8 mouse cellular contexts compared by ENCODE assay signal in genomic region chr1:178317275-178318001, GRCm38 (mm10). TPM values are rescaled to one million over a fixed set of nuclear protein-coding genes. Genes with fewer than 3 reads are reported as not detected.
DNase-seq lines count a peak whose midpoint lies in the region; ATAC-seq and TF ChIP-seq lines count a peak whose summit lies in the region.

No protein-coding gene starts in this region.

- H3K9me3 ChIP-seq in lung, embryonic 15.5 days: no peaks in the 10 kb centered on the region
- no peaks in the 10 kb centered on the region for H3K9me3 ChIP-seq in embryonic facial prominence, embryonic 11.5 days (replicated peaks; ENCODE audit: control insufficient read depth, low read length)
- no peaks in the 10 kb centered on the region for H3K9me3 ChIP-seq in intestine, embryonic 16.5 days (ENCODE audit: control insufficient read depth, low read length)

- DNase-seq in lung, postnatal 4 days: no peak
- peak; percentile 45 for DNase-seq in embryonic facial prominence, embryonic 11.5 days (ENCODE audit: low spot score)
- DNase-seq in cerebellum, adult 11-12 months: no peak
- no peak for DNase-seq in gastrocnemius, postnatal 14 days

- peaks cover 24% of the 10 kb centered on the region for H3K4me1 ChIP-seq in lung, embryonic 15.5 days
- no peaks in the 10 kb centered on the region for H3K4me1 ChIP-seq in embryonic facial prominence, embryonic 11.5 days (ENCODE audit: control insufficient read depth, insufficient read depth, low read length)
- peaks cover 15% of the 10 kb centered on the region for H3K4me1 ChIP-seq in intestine, embryonic 16.5 days (ENCODE audit: control insufficient read depth, insufficient read depth, low read length)
- no peaks in the 10 kb centered on the region for H3K4me1 ChIP-seq in olfactory bulb, adult 2 months (ENCODE audit: control insufficient read depth, insufficient read depth, low read length)

- peak overlapping the region; percentile 61 for H3K4me3 ChIP-seq in lung, embryonic 15.5 days
- H3K4me3 ChIP-seq in embryonic facial prominence, embryonic 11.5 days (ENCODE audit: low read depth, low read length): peak overlapping the region; percentile 49
- peak overlapping the region; percentile 11; the same call in 1 of the 2 replicates for H3K4me3 ChIP-seq in intestine, embryonic 16.5 days (ENCODE audit: low read length)
- no peak overlapping the region for H3K4me3 ChIP-seq in olfactory bulb, adult 2 months (ENCODE audit: insufficient read depth, low read depth, low read length)

- WGBS in lung, embryonic 15.5 days: 30% methylated on average over 10 of the region's 10 CpGs
- 54% methylated on average over 10 of the region's 10 CpGs for WGBS in embryonic facial prominence, embryonic 11.5 days
- 37% methylated on average over 10 of the region's 10 CpGs for WGBS in intestine, embryonic 16.5 days
- WGBS in olfactory bulb, adult 2 months: 8% methylated on average over 10 of the region's 10 CpGs

- no peak for ATAC-seq in lung, embryonic 15.5 days (ENCODE audit: borderline replicate concordance, extremely low read depth, low FRiP score, low TSS enrichment)
- ATAC-seq in embryonic facial prominence, embryonic 11.5 days (replicated peaks; ENCODE audit: insufficient number of reproducible peaks, low FRiP score, low TSS enrichment, low read depth): no peak
- no peak for ATAC-seq in intestine, embryonic 16.5 days
- no peak for ATAC-seq in activated CD4-positive, CD25-positive, alpha-beta regulatory T cell, adult 4 months

- intact Hi-C loops in gastrocnemius, postnatal 14 days (cut with DNase I; ENCODE audit: low total_unique reads): no loop called here

- H3K4me2 ChIP-seq in lung, embryonic 15.5 days: peak overlapping the region; percentile 68
- H3K4me2 ChIP-seq in embryonic facial prominence, embryonic 11.5 days (ENCODE audit: low read depth, low read length): peak overlapping the region; percentile 44; the same call in 1 of the 2 replicates
- H3K4me2 ChIP-seq in intestine, embryonic 16.5 days (ENCODE audit: low read depth, low read length): peak overlapping the region; percentile 55

- peak overlapping the region; percentile 86 for H3K9ac ChIP-seq in lung, embryonic 15.5 days
- H3K9ac ChIP-seq in embryonic facial prominence, embryonic 11.5 days (replicated peaks; ENCODE audit: low read length): no peak overlapping the region
- peak overlapping the region; percentile 41; the same call in 1 of the 2 replicates for H3K9ac ChIP-seq in intestine, embryonic 16.5 days (ENCODE audit: low read depth, low read length)

- H3K27ac ChIP-seq in lung, embryonic 15.5 days: peak overlapping the region; percentile 99
- peak overlapping the region; percentile 94 for H3K27ac ChIP-seq in embryonic facial prominence, embryonic 11.5 days (replicated peaks; ENCODE audit: low read depth, low read length)
- H3K27ac ChIP-seq in intestine, embryonic 16.5 days (ENCODE audit: low read length): peak overlapping the region; percentile 99; the same call in 1 of the 2 replicates
- peak overlapping the region; percentile 98; the same call in 1 of the 2 replicates for H3K27ac ChIP-seq in olfactory bulb, adult 2 months (ENCODE audit: insufficient read depth, low read depth, low read length)

- no peaks in the 10 kb centered on the region for H3K27me3 ChIP-seq in lung, embryonic 15.5 days
- H3K27me3 ChIP-seq in embryonic facial prominence, embryonic 11.5 days (ENCODE audit: control insufficient read depth, insufficient read depth, low read length): no peaks in the 10 kb centered on the region
- H3K27me3 ChIP-seq in intestine, embryonic 16.5 days (replicated peaks; ENCODE audit: control insufficient read depth, insufficient read depth, low read length): no peaks in the 10 kb centered on the region

- no peak for TF ChIP-seq POLR2A in olfactory bulb, adult 2 months (IDR thresholded peaks at IDR 0.05; ENCODE audit: insufficient read depth, low read depth, low read length)

- TF ChIP-seq CTCF in olfactory bulb, adult 2 months (IDR thresholded peaks at IDR 0.05; ENCODE audit: insufficient read depth, low read depth, low read length): no peak

- peaks cover 12% of the 10 kb centered on the region for H3K36me3 ChIP-seq in lung, embryonic 15.5 days
- H3K36me3 ChIP-seq in embryonic facial prominence, embryonic 11.5 days (replicated peaks; ENCODE audit: control insufficient read depth, insufficient read depth, low read depth, low read length): no peaks in the 10 kb centered on the region; the same call in 1 of the 2 replicates
- no peaks in the 10 kb centered on the region; the same call in 1 of the 2 replicates for H3K36me3 ChIP-seq in intestine, embryonic 16.5 days (ENCODE audit: control insufficient read depth, insufficient read depth, low read length)

RNA-seq across cellular contexts. Expression of gene Cox20, which starts 1.5 kb away (rescaled TPM):
- 124 TPM in 2 replicates for polyA plus RNA-seq in lung, embryonic 15.5 days (2015; fragmentation: Nextera tagmentation; extraction: Ambion mirVana)
- 106 and 120 TPM in 2 replicates for polyA plus RNA-seq in embryonic facial prominence, embryonic 11.5 days (2014; fragmentation: Nextera tagmentation; extraction: Ambion mirVana)
- polyA plus RNA-seq in intestine, embryonic 16.5 days (2015; fragmentation: Nextera tagmentation; extraction: Ambion mirVana): 136 and 142 TPM in 2 replicates
- not detected in 2 replicates for polyA plus RNA-seq in olfactory bulb, adult 2 months (2012; ENCODE audit: insufficient read depth, insufficient read length, low replicate concordance, missing spikeins)
- 10 to 100 TPM; 25.1 to 30.8 TPM for total RNA-seq in gastrocnemius, postnatal 14 days (2021)
- 100 to 1,000 TPM; 176 to 202 TPM for polyA plus RNA-seq in activated CD4-positive, CD25-positive, alpha-beta regulatory T cell, adult 4 months (2017; shearing (Covaris generic))

RNA-seq across cellular contexts. Expression of gene Hnrnpu, which starts 20.2 kb away (rescaled TPM):
- polyA plus RNA-seq in lung, embryonic 15.5 days (2015; fragmentation: Nextera tagmentation; extraction: Ambion mirVana): 411 and 443 TPM in 2 replicates
- 823 and 953 TPM in 2 replicates for polyA plus RNA-seq in embryonic facial prominence, embryonic 11.5 days (2014; fragmentation: Nextera tagmentation; extraction: Ambion mirVana)
- polyA plus RNA-seq in intestine, embryonic 16.5 days (2015; fragmentation: Nextera tagmentation; extraction: Ambion mirVana): 137 and 155 TPM in 2 replicates
- polyA plus RNA-seq in olfactory bulb, adult 2 months (2012; ENCODE audit: insufficient read depth, insufficient read length, low replicate concordance, missing spikeins): 351 and 2,130 TPM in 2 replicates
- total RNA-seq in gastrocnemius, postnatal 14 days (2021): 100 to 1,000 TPM; 143 to 145 TPM
- polyA plus RNA-seq in activated CD4-positive, CD25-positive, alpha-beta regulatory T cell, adult 4 months (2017; shearing (Covaris generic)): 100 to 1,000 TPM in 1 of 2 experiments, 10 to 100 TPM in 1; 91.3 to 137 TPM
